Mouse (Mus musculus) kidney, adult 2 months (tissue): ENCODE data around the gene Masp2. TPM values are rescaled to one million over a fixed set of nuclear protein-coding genes. Genes with fewer than 3 reads are reported as not detected.
A peak's percentile ranks its signal among the peaks of the same experiment; 100 is the strongest.

Experiments used
- DNase-seq: peaks from one replicate; pipeline ENCODE4 v3.0.0; 2021
- H3K27ac ChIP-seq: fragments of 200-500 bp; 2 replicates; pipeline ENCODE4 v1.5.1; 2012; ENCODE audit warnings: low read depth, low read length, control low read depth, inconsistent platforms; ENCODE audit not compliant: insufficient read depth
- H3K27me3 ChIP-seq: fragments of 200-500 bp; replicated peaks from 2 replicates; pipeline ENCODE4 v1.6.1; 2012; ENCODE audit warnings: mild to moderate bottlenecking, moderate library complexity, low read length, inconsistent platforms; ENCODE audit not compliant: control insufficient read depth, insufficient read depth
- H3K36me3 ChIP-seq: fragments of 200-500 bp; 2 replicates; pipeline ENCODE4 v1.6.1; 2012; ENCODE audit warnings: mild to moderate bottlenecking, moderate library complexity, low read length, inconsistent platforms; ENCODE audit not compliant: control insufficient read depth, insufficient read depth
- H3K4me1 ChIP-seq: fragments of 200-500 bp; 2 replicates; pipeline ENCODE4 v1.6.1; 2011; ENCODE audit warnings: low read length; ENCODE audit not compliant: control insufficient read depth, insufficient read depth
- H3K4me3 ChIP-seq: fragments of 200-500 bp; 2 replicates; pipeline ENCODE4 v1.5.1; 2011; ENCODE audit warnings: mild to moderate bottlenecking, low read depth, low read length, control low read depth; ENCODE audit not compliant: insufficient read depth
- CTCF ChIP-seq: fragments of 200-500 bp; conservative IDR thresholded peaks from 2 replicates; pipeline ENCODE4 v1.5.1; 2011; ENCODE audit warnings: low read depth, mild to moderate bottlenecking, control low read depth, low read length, moderate library complexity, mixed read lengths; ENCODE audit not compliant: insufficient read depth, insufficient read length
- POLR2A ChIP-seq: fragments of 200-500 bp; IDR thresholded peaks from one replicate; pipeline ENCODE4 v1.6.1; 2011; ENCODE audit warnings: low read depth, low read length, control low read depth
- WGBS: fragments of 180-500 bp; shearing (Covaris S2); methylation state at CpG from one replicate; pipeline ENCODE4 v1.1.7; 2018; 5-methylcytosine and 5-hydroxymethylcytosine counted together
- polyA plus RNA-seq: library from polyadenylated mRNA; depleted of rRNA; stranded (reverse); fragments of >200 nt; gene quantifications from 2 replicates; pipeline ENCODE4 v1.2.3, GENCODE M21; 2012; rRNA removed

Masp2 gene
- polyA plus RNA-seq = 1.7 and 2.7 TPM in 2 replicates

GRCm38 (mm10) chr4:148602357-148603120, at the start of gene Masp2:
TSS of gene Masp2 (plus strand) at chr4:148602554.
- DNase-seq = no peak
- TF ChIP-seq CTCF = no peak
- TF ChIP-seq POLR2A = no peak
- no peaks in the 10 kb centered on the region for H3K36me3 ChIP-seq
- H3K27ac ChIP-seq = no peak within 1 kb of the TSS
- no peak within 1 kb of the TSS for H3K4me3 ChIP-seq
- 84% methylated on average over 14 of the region's 14 CpGs for WGBS
- H3K4me1 ChIP-seq = no peaks in the 10 kb centered on the region; the same call in 1 of the 2 replicates
- H3K27me3 ChIP-seq = no peaks in the 10 kb centered on the region

GRCm38 (mm10) chr4:148557766-148558165, 44.6 kb upstream of the Masp2 start:
- WGBS = 29% methylated on average over 6 of the region's 6 CpGs
- H3K27ac ChIP-seq = peak overlapping the region; percentile 41; the same call in 1 of the 2 replicates

GRCm38 (mm10) chr4:148558297-148559000, 43.9 kb upstream of the Masp2 start, which contains the start of gene Exosc10:
TSS of gene Exosc10 (plus strand) at chr4:148558429.
- peaks cover 2% of the 10 kb centered on the region; the same call in 1 of the 2 replicates for H3K36me3 ChIP-seq
- H3K27ac ChIP-seq = peak within 1 kb of the TSS; percentile 72
- no peaks in the 10 kb centered on the region for H3K27me3 ChIP-seq
- TF ChIP-seq POLR2A (no peak), CTCF (no peak)
- DNase-seq = peak; percentile 90
- peaks cover 2% of the 10 kb centered on the region; the same call in 1 of the 2 replicates for H3K4me1 ChIP-seq
- under 1% methylated on average over 63 of the region's 63 CpGs for WGBS
- H3K4me3 ChIP-seq = peak within 1 kb of the TSS; percentile 89

More at GRCm38 (mm10) chr4:148557766-148558165, 44.6 kb upstream of the Masp2 start:
- H3K4me3 ChIP-seq = peak overlapping the region; percentile 89
- DNase-seq = no peak
- no peaks in the 10 kb centered on the region for H3K27me3 ChIP-seq
- no peak for TF ChIP-seq POLR2A
- no peak for TF ChIP-seq CTCF
- H3K4me1 ChIP-seq = peaks cover 2% of the 10 kb centered on the region; the same call in 1 of the 2 replicates
- peaks cover 3% of the 10 kb centered on the region; the same call in 1 of the 2 replicates for H3K36me3 ChIP-seq

GRCm38 (mm10) chr4:148562676-148563075, 39.7 kb upstream of the Masp2 start:
- TF ChIP-seq POLR2A = no peak
- no peak for TF ChIP-seq CTCF
- Histone ChIP-seq H3K27ac (no peak overlapping the region), H3K27me3 (no peaks in the 10 kb centered on the region), H3K4me3 (no peak overlapping the region), H3K4me1 (peaks cover 2% of the 10 kb centered on the region; the same call in 1 of the 2 replicates), H3K36me3 (peaks cover 2% of the 10 kb centered on the region)
- WGBS = 92% methylated on average over 17 of the region's 17 CpGs
- DNase-seq = no peak

- no peaks in the 10 kb centered on the region for H3K27me3 ChIP-seq
- 88% methylated on average over 12 of the region's 12 CpGs for WGBS
- TF ChIP-seq CTCF = no peak
- no peak for TF ChIP-seq POLR2A
- no peak overlapping the region for H3K27ac ChIP-seq
- no peak overlapping the region for H3K4me3 ChIP-seq
- H3K36me3 ChIP-seq = peaks cover 2% of the 10 kb centered on the region
- no peak for DNase-seq
- peaks cover 2% of the 10 kb centered on the region; the same call in 1 of the 2 replicates for H3K4me1 ChIP-seq
Observed at GRCm38 (mm10) chr4:148563595-148563994, 38.8 kb upstream of the Masp2 start.

GRCm38 (mm10) chr4:148570138-148570537, 32.2 kb upstream of the Masp2 start:
- H3K4me1 ChIP-seq = no peaks in the 10 kb centered on the region
- WGBS = 77% methylated on average over 10 of the region's 10 CpGs
- no peak for DNase-seq
- H3K36me3 ChIP-seq = peaks cover 2% of the 10 kb centered on the region
- H3K27ac ChIP-seq = no peak overlapping the region
- no peak overlapping the region for H3K4me3 ChIP-seq
- TF ChIP-seq CTCF (no peak), POLR2A (no peak)
- H3K27me3 ChIP-seq = no peaks in the 10 kb centered on the region
